8 mouse cellular contexts compared by ENCODE assay signal in genomic region chr17:23192453-23193379, GRCm38 (mm10). TPM values are rescaled to one million over a fixed set of nuclear protein-coding genes. Genes with fewer than 3 reads are reported as not detected.
DNase-seq lines count a peak whose midpoint lies in the region; ATAC-seq lines count a peak whose summit lies in the region.

Zfp40 (minus strand) TSS chr17:23193252.

- no peaks in the 10 kb centered on the region for H3K27me3 ChIP-seq in hindbrain, embryonic 14.5 days (ENCODE audit: control insufficient read depth, insufficient read depth, low read length)

- 3% methylated on average over 27 of the region's 27 CpGs for WGBS in hindbrain, embryonic 14.5 days

- H3K9me3 ChIP-seq in hindbrain, embryonic 14.5 days (ENCODE audit: control insufficient read depth, low read length): no peaks in the 10 kb centered on the region

- H3K4me3 ChIP-seq in hindbrain, embryonic 14.5 days (replicated peaks; ENCODE audit: low read length): peak within 1 kb of the TSS; percentile 53

- 0 out of 2 replicates have a peak, but pooled peaks cover 12% of the 10 kb centered on the region for H3K4me1 ChIP-seq in hindbrain, embryonic 14.5 days (replicated peaks; ENCODE audit: control insufficient read depth, insufficient read depth, low read length)

- H3K4me2 ChIP-seq in hindbrain, embryonic 14.5 days (replicated peaks): peak within 1 kb of the TSS; percentile 69

- H3K36me3 ChIP-seq in hindbrain, embryonic 14.5 days (replicated peaks; ENCODE audit: control insufficient read depth, insufficient read depth): peaks cover 5% of the 10 kb centered on the region

- peak; percentile 97 for DNase-seq in R1 (ENCODE audit: low read depth, low spot score)
- DNase-seq in cerebellum, postnatal 25 days: peak; percentile 92 to 95
- DNase-seq in frontal cortex, postnatal 25 days (ENCODE audit: low spot score in 2 of 2): peak; percentile 78 to 89
- DNase-seq in hindbrain, embryonic 14.5 days (ENCODE audit: low spot score): peak; percentile 94
- DNase-seq in layer of hippocampus, postnatal 36 days: peak; percentile 88 to 90
- DNase-seq in lung, postnatal 36 days: peak; percentile 97
- DNase-seq in retina, postnatal 1 day: peak; percentile 96
- DNase-seq in urinary bladder, adult 18-20 months (ENCODE audit: low spot score in 2 of 2): peak; percentile 82

- peak within 1 kb of the TSS; percentile 56 for H3K27ac ChIP-seq in hindbrain, embryonic 14.5 days

- H3K9ac ChIP-seq in hindbrain, embryonic 14.5 days: peak within 1 kb of the TSS; percentile 69

- ATAC-seq in hindbrain, embryonic 14.5 days (ENCODE audit: low FRiP score): peak; percentile 100

RNA-seq across cellular contexts. Expression of gene Zfp40, which starts in this region (rescaled TPM):
- polyA plus RNA-seq in hindbrain, embryonic 14.5 days (2014; fragmentation: Nextera tagmentation; extraction: Ambion mirVana): 28.0 and 36.0 TPM in 2 replicates
- total RNA-seq in layer of hippocampus, postnatal 36 days (2021): 10 to 100 TPM; 25.2 to 25.8 TPM

Comparison
In these comparisons a context has a peak if more than half of its experiments do, and no peak if none do; other contexts are left out.
1. Peak in every context shown above with its lines: DNase-seq, ATAC-seq, H3K4me3 ChIP-seq and H3K27ac ChIP-seq.